Mouse (Mus musculus): ENCODE data around the gene Fkbp9. TPM values are rescaled to one million over a fixed set of nuclear protein-coding genes. Genes with fewer than 3 reads are reported as not detected.
A peak's percentile ranks its signal among the peaks of the same experiment; 100 is the strongest.

Fkbp9 gene
- polyA plus RNA-seq, 1 experiment: 6.2 TPM

DNA sequence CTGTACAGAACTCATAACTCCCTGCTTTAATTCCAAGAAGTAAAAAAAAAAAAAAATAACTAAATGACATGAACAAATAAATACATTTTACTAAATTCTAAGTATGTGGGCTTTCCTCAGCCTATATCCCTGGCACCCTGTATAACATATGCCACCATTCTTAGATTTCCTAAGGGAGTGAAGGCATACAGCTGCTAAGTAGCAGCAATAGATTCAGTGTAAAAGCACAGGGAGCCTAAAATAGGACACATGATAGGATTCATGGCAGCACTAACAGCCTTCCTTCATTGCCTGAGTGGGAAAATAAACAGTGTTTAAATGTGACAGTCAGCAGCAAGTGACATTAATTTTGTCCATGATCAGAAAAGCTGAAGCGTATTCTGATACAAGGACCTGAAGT, 72.5 kb downstream of the Fkbp9 start:
- no peak overlapping the region for H3K4me3 ChIP-seq (ENCODE audit: low read depth, low read length)
- H3K36me3 ChIP-seq (ENCODE audit: control insufficient read depth, insufficient read depth, low read length): no peaks in the 10 kb centered on the region
- H3K4me1 ChIP-seq (ENCODE audit: control insufficient read depth, insufficient read depth, insufficient read length, low read length): peaks cover 12% of the 10 kb centered on the region
- no peaks in the 10 kb centered on the region for H3K27me3 ChIP-seq (ENCODE audit: control insufficient read depth, insufficient read depth, low read length)
- TF ChIP-seq CTCF (IDR thresholded peaks at IDR 0.05; ENCODE audit: extremely low read depth, insufficient read length, insufficient replicate concordance, low read depth, low read length) (no peak), POLR2A (IDR thresholded peaks at IDR 0.05; ENCODE audit: low read depth, low read length) (no peak)
- 81% methylated on average over 1 of the region's 1 CpGs for WGBS
- H3K27ac ChIP-seq (ENCODE audit: insufficient read depth, low read depth, low read length): no peak overlapping the region

DNA sequence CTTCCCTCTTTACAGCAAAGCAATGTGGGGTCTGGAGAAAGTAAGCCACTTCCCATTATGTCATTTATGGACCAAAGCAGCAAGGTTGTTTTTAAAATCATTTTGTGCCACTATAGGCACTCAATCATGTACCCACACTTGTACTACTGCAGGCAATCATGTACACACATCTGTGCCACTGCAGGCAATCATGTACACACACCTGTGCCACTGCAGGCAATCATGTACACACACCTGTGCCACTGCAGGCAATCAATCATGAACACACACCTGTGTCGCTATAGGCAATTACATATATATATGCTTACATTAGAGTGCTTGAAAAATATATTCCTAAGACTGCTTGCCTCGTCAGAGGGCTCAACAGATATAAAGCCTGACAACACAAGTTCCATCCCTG, 73.1 kb downstream of the Fkbp9 start:
- Histone ChIP-seq H3K4me3 (ENCODE audit: low read depth, low read length) (no peak overlapping the region), H3K36me3 (ENCODE audit: control insufficient read depth, insufficient read depth, low read length) (no peaks in the 10 kb centered on the region), H3K27ac (ENCODE audit: insufficient read depth, low read depth, low read length) (no peak overlapping the region), H3K27me3 (ENCODE audit: control insufficient read depth, insufficient read depth, low read length) (no peaks in the 10 kb centered on the region), H3K4me1 (ENCODE audit: control insufficient read depth, insufficient read depth, insufficient read length, low read length) (peaks cover 12% of the 10 kb centered on the region)
- 59% methylated on average over 2 of the region's 2 CpGs for WGBS
- TF ChIP-seq CTCF (IDR thresholded peaks at IDR 0.05; ENCODE audit: extremely low read depth, insufficient read length, insufficient replicate concordance, low read depth, low read length) (no peak), POLR2A (IDR thresholded peaks at IDR 0.05; ENCODE audit: low read depth, low read length) (no peak)

DNA sequence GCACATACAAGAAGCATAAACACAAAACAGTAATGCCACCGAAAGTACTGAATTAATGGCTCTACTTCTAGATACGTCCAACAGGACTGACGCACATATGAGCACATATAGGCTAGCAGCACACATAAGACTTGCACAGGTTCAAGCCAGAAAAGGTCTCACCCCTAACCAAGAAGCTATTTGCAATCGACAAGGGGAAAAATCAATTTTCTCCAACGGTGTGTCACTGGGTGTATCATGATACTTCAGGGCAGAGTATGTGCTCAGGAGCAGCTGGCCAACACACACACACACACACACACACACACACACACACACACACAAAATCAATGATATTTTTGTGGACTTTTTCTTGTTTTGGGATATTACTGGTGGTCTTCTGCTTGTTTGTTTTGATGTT, 73.6 kb downstream of the Fkbp9 start:
- 65% methylated on average over 5 of the region's 5 CpGs for WGBS
- H3K36me3 ChIP-seq (ENCODE audit: control insufficient read depth, insufficient read depth, low read length): no peaks in the 10 kb centered on the region
- no peak overlapping the region for H3K4me3 ChIP-seq (ENCODE audit: low read depth, low read length)
- H3K27me3 ChIP-seq (ENCODE audit: control insufficient read depth, insufficient read depth, low read length): no peaks in the 10 kb centered on the region
- no peak overlapping the region for H3K27ac ChIP-seq (ENCODE audit: insufficient read depth, low read depth, low read length)
- TF ChIP-seq CTCF (IDR thresholded peaks at IDR 0.05; ENCODE audit: extremely low read depth, insufficient read length, insufficient replicate concordance, low read depth, low read length): no peak
- TF ChIP-seq POLR2A (IDR thresholded peaks at IDR 0.05; ENCODE audit: low read depth, low read length): no peak
- H3K4me1 ChIP-seq (ENCODE audit: control insufficient read depth, insufficient read depth, insufficient read length, low read length): peaks cover 12% of the 10 kb centered on the region

DNA sequence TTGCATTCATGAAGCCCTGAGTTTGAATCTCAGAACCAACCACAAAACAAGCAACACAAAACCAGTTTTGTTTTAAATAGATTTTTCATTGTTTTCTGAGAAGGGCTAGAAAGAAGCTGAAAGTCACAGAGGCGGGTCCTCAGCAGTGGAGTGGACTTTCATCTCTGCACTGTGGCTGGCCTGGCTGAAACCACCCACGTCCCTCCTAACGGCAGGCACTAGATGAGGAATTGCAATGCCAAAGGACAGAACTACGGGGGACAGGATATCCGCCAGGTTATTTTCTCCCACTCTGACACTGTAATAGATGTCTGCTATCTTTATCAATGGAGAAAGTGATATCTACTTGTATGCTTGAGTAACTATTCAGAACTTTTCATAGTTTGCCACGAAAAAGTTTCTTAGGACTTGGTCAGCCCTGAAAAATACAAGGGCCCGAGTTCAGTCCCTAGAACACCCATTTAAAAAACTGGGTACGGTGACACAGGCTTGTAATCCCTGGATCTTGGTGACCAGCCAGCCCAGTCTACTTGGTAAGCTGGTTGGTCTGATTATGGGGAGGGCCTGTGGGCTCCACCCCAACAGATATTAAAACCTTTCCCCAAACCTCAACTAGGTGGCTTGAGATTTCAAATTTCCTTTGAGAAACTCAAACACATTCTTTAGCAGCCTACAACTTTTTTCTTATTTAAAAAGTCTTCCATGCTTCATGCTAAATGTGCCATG, 74.4 kb downstream of the Fkbp9 start:
- Histone ChIP-seq H3K27me3 (ENCODE audit: control insufficient read depth, insufficient read depth, low read length) (no peaks in the 10 kb centered on the region), H3K4me3 (ENCODE audit: low read depth, low read length) (no peak overlapping the region), H3K27ac (ENCODE audit: insufficient read depth, low read depth, low read length) (no peak overlapping the region), H3K36me3 (ENCODE audit: control insufficient read depth, insufficient read depth, low read length) (no peaks in the 10 kb centered on the region), H3K4me1 (ENCODE audit: control insufficient read depth, insufficient read depth, insufficient read length, low read length) (peaks cover 12% of the 10 kb centered on the region)
- no peak for TF ChIP-seq CTCF (IDR thresholded peaks at IDR 0.05; ENCODE audit: extremely low read depth, insufficient read length, insufficient replicate concordance, low read depth, low read length)
- TF ChIP-seq POLR2A (IDR thresholded peaks at IDR 0.05; ENCODE audit: low read depth, low read length): no peak
- 35% methylated on average over 8 of the region's 8 CpGs for WGBS

DNA sequence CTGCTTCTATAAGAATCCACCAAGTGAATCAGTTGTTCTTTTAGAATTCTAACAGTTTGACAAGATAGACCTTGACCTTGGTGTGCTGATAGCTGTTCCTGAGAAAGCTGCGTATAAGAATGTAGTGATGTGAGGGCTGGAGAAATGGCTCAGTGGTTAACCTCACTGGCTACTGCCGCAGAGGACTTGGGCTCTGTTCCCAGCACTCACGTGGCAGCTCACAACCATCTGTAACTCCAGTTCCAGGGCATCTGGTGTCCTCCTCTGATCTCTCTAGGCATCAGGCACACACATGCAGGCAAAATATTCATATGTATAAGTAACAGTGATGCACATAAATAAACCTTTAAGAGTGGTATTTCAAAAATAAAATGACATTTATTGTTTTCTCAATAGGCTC, 76.1 kb downstream of the Fkbp9 start:
- Histone ChIP-seq H3K36me3 (ENCODE audit: control insufficient read depth, insufficient read depth, low read length) (no peaks in the 10 kb centered on the region), H3K4me3 (ENCODE audit: low read depth, low read length) (no peak overlapping the region), H3K27ac (ENCODE audit: insufficient read depth, low read depth, low read length) (no peak overlapping the region), H3K27me3 (ENCODE audit: control insufficient read depth, insufficient read depth, low read length) (no peaks in the 10 kb centered on the region), H3K4me1 (ENCODE audit: control insufficient read depth, insufficient read depth, insufficient read length, low read length) (peaks cover 11% of the 10 kb centered on the region; the same call in 1 of the 2 replicates)
- TF ChIP-seq CTCF (IDR thresholded peaks at IDR 0.05; ENCODE audit: extremely low read depth, insufficient read length, insufficient replicate concordance, low read depth, low read length) (no peak), POLR2A (IDR thresholded peaks at IDR 0.05; ENCODE audit: low read depth, low read length) (no peak)
- 72% methylated on average over 3 of the region's 3 CpGs for WGBS

DNA sequence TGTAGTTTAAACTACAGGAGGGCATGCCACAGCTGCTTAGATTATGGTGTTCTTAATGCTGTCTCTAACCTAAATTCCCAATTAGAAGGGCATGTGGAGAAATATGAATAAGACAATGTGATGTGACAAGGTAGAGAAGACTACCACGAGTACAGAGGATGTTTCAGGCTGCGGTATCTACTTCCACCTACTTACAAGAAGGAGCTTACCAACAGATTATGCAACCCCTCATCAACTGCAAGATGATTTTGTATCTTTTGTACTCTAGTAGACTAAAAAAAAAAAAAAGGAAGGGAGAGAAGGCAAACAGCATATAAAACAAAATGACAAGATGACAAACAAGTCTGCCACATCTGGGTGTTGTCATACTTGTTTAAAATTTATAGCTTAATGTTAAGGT, 76.5 kb downstream of the Fkbp9 start:
- no peak for TF ChIP-seq POLR2A (IDR thresholded peaks at IDR 0.05; ENCODE audit: low read depth, low read length)
- no peak for TF ChIP-seq CTCF (IDR thresholded peaks at IDR 0.05; ENCODE audit: extremely low read depth, insufficient read length, insufficient replicate concordance, low read depth, low read length)
- H3K4me1 ChIP-seq (ENCODE audit: control insufficient read depth, insufficient read depth, insufficient read length, low read length): peaks cover 10% of the 10 kb centered on the region; the same call in 1 of the 2 replicates
- 84% methylated on average over 2 of the region's 2 CpGs for WGBS
- H3K27me3 ChIP-seq (ENCODE audit: control insufficient read depth, insufficient read depth, low read length): no peaks in the 10 kb centered on the region
- no peak overlapping the region for H3K27ac ChIP-seq (ENCODE audit: insufficient read depth, low read depth, low read length)
- H3K4me3 ChIP-seq (ENCODE audit: low read depth, low read length): no peak overlapping the region
- H3K36me3 ChIP-seq (ENCODE audit: control insufficient read depth, insufficient read depth, low read length): no peaks in the 10 kb centered on the region

DNA sequence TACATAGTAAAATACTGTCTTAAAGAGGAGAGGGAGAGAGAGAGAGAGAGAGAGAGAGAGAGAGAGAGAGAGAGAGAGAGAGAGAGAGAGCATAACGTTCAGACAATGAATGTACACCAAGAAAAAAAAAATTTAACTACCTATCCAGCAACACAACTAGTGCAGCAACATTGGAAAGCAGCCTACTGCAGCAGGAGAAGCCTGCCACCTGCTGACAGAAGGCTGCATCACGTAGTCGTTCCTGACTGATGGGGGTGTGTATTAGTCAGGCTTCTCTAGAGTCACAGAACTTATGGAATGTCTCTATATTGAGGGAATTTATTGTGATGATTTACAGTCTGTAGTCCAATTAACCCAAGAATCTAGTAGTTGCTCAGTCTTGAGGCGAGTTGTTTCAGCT, 77.1 kb downstream of the Fkbp9 start:
- TF ChIP-seq POLR2A (IDR thresholded peaks at IDR 0.05; ENCODE audit: low read depth, low read length): no peak
- TF ChIP-seq CTCF (IDR thresholded peaks at IDR 0.05; ENCODE audit: extremely low read depth, insufficient read length, insufficient replicate concordance, low read depth, low read length): peak; percentile 86; the same call in 1 of the 2 replicates
- WGBS: 6% methylated on average over 4 of the region's 4 CpGs
- Histone ChIP-seq H3K27me3 (ENCODE audit: control insufficient read depth, insufficient read depth, low read length) (no peaks in the 10 kb centered on the region), H3K4me1 (ENCODE audit: control insufficient read depth, insufficient read depth, insufficient read length, low read length) (peaks cover 8% of the 10 kb centered on the region; the same call in 1 of the 2 replicates), H3K27ac (ENCODE audit: insufficient read depth, low read depth, low read length) (no peak overlapping the region), H3K36me3 (ENCODE audit: control insufficient read depth, insufficient read depth, low read length) (no peaks in the 10 kb centered on the region), H3K4me3 (ENCODE audit: low read depth, low read length) (no peak overlapping the region)

All from small intestine, adult 2 months (tissue).